Mouse (Mus musculus) left cerebral cortex, adult 9 months (tissue): ENCODE results near the gene Gm45021.

Experiments used
- DNase-seq, 2 experiments: peaks; one replicate each; pipeline ENCODE4 v3.0.0; 2022; ENCODE audit warnings: low spot score in 2 of 2

Gm45021 gene

DNA sequence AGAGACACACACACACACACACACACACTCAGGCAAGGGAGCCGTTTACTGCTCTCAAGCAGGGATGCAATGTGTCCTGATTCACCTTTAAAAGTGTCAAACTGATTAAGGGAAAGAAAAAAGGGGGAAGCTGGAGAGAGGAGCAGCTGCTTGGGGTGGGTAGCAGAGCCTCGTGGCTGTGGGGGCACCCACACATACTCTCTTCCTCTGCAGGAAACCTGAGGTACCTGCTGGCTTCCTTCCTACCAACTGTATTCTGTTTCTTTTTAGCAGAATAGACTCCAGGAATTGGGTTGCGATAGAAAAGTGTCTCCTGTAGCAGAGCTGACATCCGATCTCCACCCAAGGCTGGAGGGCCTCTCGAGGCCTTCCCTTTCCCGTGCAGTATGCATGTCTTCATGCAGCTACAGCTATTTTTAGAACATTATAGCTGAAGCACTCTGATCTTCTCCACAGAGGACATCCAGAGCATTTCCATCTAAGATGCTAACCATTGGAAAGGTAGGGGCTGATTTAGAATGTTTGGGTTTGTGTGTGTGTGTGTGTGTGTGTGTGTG, at the start of gene Gm45021:
TSS of gene Gm45021 (plus strand) at position 417 of the 557 bp plus-strand sequence.
- no peak for DNase-seq

DNA sequence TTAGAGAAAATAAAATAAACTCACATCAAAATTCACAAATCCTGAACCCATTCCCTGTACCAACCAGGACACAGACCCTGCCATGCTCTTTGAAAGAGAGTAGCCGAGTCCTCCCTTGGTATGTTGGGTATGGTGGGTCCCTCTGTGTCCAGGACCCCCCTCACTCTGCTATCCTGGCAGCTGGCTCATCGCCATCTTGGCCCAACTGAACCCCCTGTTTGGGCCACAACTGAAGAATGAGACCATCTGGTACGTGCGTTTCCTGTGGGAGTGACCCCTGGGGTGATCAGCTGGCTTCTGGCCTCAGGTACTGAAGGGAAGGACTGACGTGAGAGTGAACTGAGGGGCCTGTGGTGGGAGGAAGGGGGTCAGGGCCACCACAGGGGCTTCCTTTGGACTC, 49.5 kb upstream of the Gm45021 start:
- no peak for DNase-seq

DNA sequence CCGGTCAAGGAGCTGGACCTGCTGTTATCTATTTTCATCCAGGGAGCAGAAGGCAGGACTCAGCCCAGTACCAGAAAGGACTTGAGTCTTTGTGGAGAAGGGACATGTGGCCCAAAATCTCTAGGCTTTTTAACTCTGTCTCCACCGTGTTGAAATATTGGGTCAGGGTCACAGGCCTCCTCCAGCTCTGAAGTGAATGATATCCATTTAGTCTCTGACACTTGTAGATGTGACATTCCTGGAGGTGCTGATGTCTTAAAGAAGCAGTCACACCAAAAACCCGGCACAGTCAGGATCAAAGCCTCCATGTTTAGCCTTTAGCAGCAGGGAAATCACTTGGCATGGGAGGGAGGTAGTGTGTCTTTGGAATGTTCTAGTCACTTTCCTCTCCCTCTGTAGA, 48.7 kb upstream of the Gm45021 start:
- no peak for DNase-seq

DNA sequence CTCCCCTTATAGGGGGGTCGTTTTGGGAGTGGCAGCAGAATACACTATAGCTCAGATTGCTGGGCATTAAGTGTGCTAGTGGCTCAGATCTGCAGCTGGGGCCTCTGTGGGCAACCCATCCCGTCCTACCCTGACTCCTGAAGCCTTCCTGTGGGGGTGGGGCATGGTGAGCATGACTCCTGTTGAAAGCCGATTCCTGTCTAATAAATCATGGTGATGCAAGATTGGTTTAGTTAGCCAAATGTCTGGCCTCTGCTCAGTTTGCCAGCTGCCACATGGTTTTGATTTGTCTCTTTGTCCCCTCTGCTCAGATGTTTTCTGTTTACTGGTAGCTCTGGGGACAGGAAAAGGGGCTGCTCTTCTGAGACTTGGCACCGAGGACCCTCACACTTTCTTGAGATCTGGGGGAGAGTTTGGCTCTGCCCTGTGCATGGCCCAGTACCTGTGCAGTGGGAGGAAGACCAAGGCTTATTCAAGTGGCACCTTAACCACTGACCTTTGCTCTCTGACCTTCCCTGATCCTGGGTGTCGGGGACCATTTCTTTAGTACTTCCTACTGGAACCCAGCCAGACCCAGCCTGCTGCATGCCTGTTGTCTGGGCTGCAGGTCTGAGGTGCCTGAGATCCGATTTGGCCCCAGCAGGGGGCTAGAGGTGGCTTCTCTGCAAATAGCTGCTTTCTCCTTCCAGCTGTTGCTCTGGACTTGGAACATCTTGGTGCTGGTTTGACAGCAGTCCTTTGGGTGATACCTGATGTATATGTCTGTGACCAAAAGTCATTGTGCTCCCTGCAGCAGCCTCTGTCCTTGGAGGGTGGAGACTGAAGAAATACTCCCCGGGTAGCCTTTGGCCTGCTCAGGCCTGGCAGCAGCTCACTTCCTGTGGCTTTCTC, 47.6 kb upstream of the Gm45021 start:
- no peak for DNase-seq

DNA sequence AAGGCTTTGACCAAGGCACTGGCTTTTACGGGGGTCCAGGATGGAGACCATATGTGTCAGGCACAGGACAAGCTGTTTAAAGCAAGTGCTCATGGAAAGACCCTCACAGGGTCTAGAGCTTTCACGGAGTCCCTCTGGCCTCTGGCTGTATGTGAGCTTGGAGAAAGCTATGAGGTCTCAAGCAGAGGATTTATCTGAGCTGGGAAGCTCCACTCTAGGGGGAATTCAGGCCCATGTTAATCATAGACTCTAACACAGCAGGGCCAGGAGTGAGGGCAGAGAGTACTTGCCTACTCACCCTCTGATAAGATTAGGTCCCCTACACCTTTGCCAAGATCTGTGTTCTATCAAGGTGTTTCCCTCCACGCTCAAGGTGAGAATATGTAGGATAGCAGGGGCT, 46.8 kb upstream of the Gm45021 start:
- DNase-seq: no peak

DNA sequence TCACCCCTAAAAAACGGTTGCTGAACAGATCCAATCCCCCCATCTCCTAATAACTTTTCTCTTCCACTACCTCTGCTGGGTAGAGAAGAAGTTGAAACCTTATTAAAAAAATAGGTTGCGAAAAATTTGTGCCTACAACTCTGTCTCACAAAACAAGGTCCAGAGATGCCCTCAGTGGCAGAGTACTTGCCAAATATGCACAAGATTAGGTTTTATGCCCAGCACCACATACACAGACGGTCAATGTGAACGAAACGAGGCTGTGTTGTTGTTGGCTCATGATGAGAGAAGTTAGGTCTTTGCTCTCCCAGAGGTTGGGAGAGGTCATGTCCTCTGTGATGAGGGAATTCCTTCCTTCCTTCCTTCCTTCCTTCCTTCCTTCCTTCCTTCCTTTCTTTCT, 44.2 kb upstream of the Gm45021 start:
- DNase-seq: no peak

DNA sequence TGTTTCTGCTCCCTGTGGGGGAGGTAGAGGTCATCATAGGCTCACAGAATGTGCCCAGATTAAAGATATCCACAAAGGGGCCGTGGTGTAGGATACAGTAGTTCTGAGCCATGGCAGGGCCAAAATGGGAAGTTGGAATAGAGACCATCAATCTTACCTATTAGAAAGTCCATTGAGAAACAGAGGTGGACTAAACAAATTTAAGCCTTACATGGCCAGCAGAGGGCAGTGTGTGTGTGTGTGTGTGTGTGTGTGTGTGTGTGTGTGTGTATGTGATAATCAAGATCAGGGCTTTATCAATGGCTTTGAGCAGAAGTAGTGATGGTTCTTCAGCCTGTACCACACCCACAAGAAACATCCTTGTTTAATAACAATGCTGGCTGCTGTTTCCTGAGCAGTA, 43.1 kb upstream of the Gm45021 start:
- no peak for DNase-seq

DNA sequence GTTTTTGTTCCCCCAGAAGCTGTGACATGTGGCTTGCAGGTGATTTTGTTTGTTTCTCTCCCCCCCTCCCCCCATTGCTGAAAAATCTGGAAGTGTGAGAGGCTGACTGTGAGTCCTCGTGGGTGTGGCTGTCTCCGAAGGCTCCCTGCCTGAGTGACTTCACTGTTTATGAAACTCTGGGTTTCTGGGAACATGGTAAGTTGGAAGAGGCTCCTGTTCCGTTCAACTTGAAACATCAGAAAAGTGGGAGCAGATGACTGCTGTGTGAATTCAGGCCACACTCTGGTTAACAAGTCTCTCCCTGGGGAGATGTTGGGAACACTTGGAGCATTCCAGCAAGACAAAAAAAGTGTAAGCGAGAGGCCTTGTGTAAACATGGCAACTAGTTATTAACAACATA, 42.6 kb upstream of the Gm45021 start:
- no peak for DNase-seq

DNA sequence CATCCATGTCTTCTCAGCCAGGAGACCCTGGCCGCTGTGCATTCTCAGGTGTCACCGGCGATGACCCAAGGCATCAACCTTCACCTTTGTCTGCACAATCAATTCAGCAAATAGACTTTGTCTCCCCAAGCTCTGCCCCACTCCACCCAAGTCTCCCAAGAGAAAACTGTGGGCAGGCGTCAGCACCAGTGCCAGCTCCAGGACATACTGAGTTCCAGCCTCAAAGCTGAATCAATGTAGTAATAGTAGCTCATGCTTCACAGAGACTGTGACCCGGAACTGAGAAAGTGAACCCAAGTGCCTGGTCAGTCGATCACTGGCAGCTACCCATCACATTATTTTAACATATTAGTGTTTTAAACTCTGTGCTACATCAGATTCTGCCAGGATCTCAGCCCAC, 41.1 kb upstream of the Gm45021 start:
- DNase-seq: no peak

DNA sequence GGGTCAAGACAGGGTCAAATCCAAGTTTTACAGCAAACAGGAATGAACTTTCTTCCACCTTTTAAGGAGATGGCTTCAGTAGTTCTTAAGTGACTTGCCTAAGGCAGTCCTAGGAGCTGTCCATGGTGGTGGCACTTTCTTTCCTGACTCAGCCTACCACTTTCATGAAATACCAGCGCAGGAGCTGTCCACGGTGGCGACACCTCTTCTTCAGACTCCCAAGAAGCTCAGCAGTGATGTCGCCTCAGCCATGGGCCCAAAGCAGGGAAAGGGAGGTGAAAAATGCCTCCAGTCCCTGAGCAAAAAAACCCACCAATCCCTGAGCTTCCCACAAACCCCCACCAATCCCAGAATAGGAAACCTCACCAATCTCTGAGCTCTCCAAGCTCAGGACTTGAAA, 36.5 kb upstream of the Gm45021 start:
- DNase-seq: no peak

DNA sequence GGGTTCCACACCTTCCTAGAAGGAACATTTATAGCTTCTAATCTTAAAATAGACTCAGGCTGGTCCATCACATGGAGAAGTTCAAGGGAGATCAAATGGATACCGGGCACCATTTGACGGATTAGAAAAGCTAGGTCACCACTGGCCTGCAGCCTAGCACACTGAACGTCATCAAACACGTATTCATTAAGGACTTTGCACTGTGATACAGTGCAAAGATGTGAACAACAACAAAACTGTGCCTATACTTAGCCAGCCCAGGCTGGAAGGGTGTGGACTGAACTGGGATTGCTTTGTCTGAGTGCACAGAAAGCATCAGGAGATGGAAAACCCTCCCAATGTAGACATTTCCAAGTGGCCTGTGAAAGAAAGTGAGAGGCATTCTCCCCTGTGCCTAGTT, 35.6 kb upstream of the Gm45021 start:
- DNase-seq: no peak

DNA sequence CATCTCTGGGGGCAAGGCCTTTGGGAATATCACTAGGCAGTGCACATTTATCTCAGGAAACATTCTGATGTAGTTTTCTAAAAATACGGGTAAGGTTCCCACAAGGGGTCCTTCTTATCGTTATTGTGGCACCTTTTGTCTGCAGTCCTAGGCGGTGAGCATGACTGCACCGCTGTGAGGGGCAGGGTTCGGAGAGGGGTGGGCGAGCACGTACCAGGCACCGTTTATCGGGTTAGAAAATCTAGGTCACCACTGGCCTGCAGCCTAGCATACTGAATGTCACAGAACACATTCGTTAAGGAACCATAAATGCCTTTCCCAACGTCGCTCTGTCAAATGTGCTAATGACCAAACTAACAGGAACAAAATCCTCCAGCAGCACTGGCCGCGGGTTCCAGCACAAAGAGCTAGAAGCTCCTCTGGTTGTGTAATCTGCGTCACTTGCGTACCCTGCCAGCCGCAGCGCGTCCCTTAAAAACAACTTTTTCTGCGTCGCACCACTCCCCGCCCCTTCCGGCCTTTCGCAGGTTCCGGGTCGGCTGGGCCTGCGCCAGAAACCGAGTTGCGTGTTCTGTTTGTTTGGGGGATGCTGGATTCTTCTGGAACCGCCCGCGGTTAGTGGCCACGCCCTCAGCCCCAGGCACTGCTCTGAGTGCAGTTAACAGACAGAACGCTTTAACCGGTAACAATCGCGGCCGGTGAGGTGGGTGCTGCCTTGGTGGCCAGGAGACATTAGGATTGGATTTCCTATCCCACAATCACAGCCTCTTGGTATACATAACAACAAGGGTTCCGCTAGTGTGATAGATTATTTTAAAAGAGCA, 34.9 kb upstream of the Gm45021 start, which contains the start of gene Lrrc61:
TSS of gene Lrrc61 (plus strand) at position 517 of the 824 bp plus-strand sequence.
- DNase-seq: peak; percentile 91 to 98

DNA sequence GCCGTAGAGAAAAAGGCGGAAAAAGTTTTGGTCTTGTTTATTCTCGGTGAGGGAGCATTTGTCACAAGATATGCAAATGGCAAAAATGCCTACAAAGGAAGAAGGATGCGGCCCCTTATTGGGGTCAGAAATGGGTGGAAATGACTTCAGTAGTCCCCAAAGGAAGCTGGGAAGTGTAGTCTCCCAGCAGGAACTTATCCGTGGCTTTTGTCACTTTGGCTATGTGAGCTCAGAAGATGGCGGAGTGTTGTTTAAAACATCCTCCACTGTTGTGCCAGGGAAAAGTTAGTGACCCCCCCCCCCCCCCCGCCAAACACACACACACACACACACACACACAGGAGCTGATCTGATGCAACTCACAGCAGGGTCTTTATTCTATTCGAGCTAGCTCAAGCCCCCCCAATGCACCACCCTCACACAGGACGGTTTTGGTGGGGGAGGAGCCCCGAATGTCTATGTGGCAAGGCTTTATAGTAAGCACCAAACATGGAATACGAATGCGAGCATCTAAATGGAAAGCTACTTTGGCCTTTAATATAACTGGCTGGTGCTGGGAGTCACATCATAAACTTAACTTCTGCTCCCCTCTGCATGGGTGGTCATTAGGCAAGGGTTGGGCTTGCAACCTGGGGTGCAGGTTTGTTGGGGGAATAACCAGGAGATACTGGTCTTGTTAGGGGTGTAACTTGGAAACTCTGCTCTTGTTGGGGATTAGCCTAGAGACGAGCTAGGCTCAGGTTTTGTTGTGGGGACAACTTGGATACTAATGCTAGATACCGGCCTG, 34.1 kb upstream of the Gm45021 start:
- DNase-seq: peak; percentile 58 to 81

DNA sequence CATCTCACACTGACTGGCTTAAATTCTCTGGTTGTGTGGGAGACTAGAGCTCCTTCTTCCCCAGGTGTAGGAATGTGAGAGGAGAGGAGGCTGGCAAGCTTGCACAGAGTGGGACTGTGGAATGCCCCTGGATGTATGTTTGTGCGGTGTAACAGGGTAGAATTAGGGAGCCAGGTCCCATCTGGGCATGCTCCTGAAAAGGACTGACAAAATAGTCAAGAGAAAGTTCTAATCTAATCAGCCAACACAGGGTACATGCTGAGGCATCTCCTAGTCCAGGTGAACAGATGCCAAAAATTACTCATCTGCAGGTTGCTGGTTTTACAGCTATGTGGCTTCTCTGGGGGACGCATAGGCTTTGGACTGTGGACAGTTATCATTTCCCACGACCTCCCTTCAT, 33.5 kb upstream of the Gm45021 start:
- no peak for DNase-seq

DNA sequence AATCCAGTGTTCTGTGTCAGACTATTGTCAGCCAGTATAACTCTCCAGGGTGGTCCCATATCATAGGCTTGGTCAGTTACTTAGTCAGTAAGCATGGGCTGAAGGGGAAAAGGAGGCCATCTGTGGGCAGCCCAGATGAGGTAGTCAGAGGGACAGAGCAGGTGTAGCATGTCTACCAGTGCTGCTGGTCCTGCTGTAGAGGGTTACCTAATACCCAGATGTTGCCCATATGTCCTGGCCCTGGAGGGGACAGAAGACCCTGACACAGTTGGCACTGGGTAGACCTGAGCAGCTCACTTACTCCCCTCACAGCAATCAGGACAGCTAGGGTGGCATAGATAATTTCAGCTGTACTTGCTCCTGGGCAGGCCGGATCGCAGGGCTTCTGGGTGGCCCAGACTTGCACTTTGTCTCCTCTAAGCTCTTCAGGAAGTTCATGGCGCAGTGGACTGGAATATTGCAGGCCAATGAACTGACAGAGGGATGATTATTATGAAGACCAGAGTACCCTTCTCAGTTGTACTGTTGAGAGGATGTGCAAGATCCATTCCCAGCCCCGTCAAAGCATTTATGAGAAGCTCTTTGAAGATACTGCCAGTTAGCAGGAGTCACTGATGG, 23.6 kb upstream of the Gm45021 start:
- DNase-seq: no peak

DNA sequence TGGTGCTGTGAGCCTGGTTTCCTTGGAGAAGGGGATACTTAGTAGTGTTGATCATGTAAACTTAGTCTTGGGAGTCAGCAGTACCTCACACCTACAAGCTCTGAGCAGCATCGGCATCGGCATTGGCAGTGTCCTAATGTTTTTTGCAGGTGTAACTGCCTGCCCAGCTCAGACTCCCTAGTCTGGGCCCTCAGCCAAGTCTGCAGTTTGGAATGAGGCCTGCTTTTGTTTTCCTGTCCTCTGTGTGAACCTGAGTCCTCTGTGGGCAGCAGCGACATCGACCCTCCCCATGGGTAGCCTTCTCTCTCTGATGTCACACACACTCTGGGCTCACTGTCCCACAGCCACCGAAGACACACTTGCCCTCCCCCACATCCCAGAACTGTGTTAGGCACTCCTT, 23.1 kb upstream of the Gm45021 start:
- DNase-seq: no peak

DNA sequence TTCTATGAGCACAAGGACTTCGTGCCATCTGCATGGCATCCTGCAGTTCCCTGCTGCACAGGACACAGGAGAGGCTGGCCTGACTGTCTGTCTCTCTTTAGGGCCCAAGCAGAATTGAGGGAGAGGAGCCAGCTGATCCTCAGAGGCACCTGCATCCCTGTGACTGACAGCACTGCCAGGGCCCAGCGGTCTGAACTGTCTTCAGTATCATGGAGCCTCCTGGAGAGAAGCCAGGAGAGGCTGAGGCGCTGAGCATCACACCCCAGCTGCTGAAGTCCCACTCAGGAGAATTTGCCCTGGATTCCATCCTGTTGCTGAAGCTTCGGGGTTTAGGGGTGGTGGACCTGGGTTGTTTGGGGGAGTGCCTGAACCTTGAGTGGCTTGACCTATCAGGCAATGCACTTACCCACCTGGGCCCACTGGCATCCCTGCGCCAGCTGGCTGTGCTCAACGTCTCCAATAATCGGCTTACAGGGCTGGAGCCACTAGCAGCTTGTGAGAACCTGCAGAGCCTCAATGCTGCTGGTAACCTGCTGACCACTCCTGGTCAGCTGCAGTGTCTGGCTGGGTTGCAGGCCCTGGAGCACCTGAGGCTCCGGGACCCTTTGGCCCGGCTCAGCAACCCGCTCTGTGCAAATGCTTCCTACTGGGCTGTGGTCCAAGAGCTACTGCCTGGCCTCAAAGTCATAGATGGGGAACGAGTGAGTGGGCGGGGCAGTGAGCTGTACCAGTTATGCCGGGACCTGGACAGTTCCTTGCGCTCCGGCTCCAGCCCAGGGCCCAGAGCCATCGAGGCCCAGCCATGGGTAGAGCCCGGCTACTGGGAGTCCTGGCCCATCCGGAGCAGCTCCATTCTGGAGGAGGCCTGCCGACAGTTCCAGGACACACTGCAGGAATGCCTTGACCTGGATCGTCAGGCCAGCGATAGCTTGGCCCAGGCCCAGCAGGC, 21.1 kb upstream of the Gm45021 start:
- DNase-seq: no peak

DNA sequence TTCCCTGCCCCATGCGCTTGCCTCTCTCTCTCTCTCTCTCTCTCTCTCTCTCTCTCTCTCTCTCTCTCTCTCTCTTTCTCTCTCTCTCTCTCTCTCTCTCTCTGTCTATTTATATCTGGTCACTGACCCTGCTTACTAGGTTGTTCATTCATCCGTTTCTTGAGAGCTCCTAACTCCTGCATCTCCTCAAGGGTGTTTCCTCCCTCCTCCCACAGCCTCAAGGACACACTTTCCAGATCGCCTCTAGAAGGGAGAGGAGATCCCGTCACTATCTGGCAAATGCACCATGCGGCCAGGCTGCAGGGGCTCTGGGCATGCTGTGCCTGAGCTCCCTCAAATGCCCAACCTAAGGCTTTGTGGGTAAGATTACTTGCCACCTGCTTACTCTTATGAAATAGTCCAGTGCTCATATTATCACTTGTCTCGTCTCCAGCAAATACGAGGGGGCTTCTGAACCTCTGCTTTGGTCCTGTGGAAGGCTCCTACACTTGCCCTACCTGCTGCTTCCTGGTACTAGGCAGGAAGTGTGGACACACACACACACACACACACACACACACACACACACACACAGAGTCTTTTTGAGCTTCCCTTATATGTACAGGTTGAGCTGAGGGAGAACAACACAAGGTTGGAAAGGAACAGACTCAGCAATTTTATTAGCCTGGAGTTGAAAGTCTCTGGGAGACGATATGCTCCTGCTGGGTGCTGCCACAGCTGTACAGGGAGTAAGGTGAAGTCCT, 20.2 kb upstream of the Gm45021 start:
- DNase-seq: no peak

DNA sequence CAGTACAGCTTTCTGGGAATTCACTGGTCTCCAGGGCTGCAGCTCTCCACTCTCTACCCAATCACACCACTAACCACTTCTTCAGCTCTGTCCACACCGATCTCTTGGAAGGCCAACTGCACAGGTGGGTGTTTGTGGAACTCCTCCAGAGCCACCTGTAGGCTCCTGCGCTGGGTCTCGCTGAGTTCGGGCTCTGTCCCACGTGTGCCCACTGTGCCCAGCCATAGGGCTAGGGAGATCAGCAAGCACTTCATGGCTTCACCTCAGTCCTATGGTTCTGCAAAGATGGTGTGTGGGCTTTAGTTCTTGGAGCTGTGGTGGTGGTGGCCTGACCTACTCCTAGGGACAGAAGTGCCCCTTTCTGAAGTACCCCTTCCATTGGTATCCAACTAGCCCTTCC, 17.4 kb upstream of the Gm45021 start:
- no peak for DNase-seq
